Mouse (Mus musculus) midbrain, embryonic 10.5 days (tissue): Measurements from ENCODE around the gene Ccni. TPM values are rescaled to one million over a fixed set of nuclear protein-coding genes. Genes with fewer than 3 reads are reported as not detected.

Experiments used
- DNase-seq: peaks from one replicate; pipeline ENCODE4 v3.0.0-alpha.2; 2017; ENCODE audit warnings: low spot score
- H3K27ac ChIP-seq: fragments of 300-500 bp; sonication (generic); replicated peaks from 2 replicates; pipeline ENCODE4 v1.5.1; 2016; ENCODE audit warnings: mild to moderate bottlenecking
- H3K27me3 ChIP-seq: fragments of 300-500 bp; sonication (generic); 2 replicates; pipeline ENCODE4 v1.6.1; 2016; ENCODE audit warnings: low read depth, mild to moderate bottlenecking; ENCODE audit not compliant: poor library complexity, severe bottlenecking
- H3K36me3 ChIP-seq: fragments of 300-500 bp; sonication (generic); 2 replicates; pipeline ENCODE4 v1.6.1; 2016; ENCODE audit warnings: mild to moderate bottlenecking, moderate library complexity
- H3K4me1 ChIP-seq: fragments of 300-500 bp; sonication (generic); 2 replicates; pipeline ENCODE4 v1.6.1; 2016
- H3K4me3 ChIP-seq: fragments of 300-500 bp; sonication (generic); 2 replicates; pipeline ENCODE4 v1.5.1; 2016; ENCODE audit warnings: mild to moderate bottlenecking, moderate library complexity
- H3K9me3 ChIP-seq: fragments of 300-500 bp; sonication (generic); replicated peaks from 2 replicates; pipeline ENCODE4 v1.6.1; 2016; ENCODE audit warnings: mild to moderate bottlenecking
- WGBS: fragments of 180-500 bp; shearing (Covaris S2); methylation state at CpG from one replicate; pipeline ENCODE4 v1.1.7; 2016; 5-methylcytosine and 5-hydroxymethylcytosine counted together
- polyA plus RNA-seq: library from polyadenylated mRNA; unstranded; fragments of >200 nt; fragmentation: Nextera tagmentation; extraction: Ambion mirVana; gene quantifications from 2 replicates; pipeline ENCODE4 v1.2.1, GENCODE M21; 2016

Gene Ccni
- polyA plus RNA-seq, 1 experiment from 2014 or later: 105 TPM

DNA sequence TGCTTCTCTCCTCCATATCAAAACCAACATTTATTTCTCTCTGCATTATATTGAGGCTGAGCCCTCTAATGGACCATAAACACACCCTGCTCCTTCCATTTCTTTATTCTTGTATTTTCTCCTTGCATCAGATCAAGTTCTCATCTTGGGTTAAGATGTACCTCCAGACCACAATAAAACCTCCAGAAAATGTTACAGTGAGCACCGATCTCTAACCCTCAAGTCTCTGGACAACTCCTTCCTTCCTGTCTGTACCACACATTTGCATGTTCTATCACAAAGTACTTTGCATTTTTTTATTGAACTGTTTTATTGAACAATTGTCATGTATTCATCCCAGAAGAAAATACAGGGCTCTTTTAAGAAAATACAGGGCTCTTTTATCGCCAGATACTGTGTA lies 23.2 kb upstream of the Ccni start:
- WGBS: 95% methylated on average over 2 of the region's 2 CpGs
- H3K4me1 ChIP-seq: no peaks in the 10 kb centered on the region
- H3K27me3 ChIP-seq: no peaks in the 10 kb centered on the region
- no peak overlapping the region for H3K27ac ChIP-seq
- no peaks in the 10 kb centered on the region for H3K9me3 ChIP-seq
- no peak overlapping the region for H3K4me3 ChIP-seq
- no peak for DNase-seq
- no peaks in the 10 kb centered on the region for H3K36me3 ChIP-seq

DNA sequence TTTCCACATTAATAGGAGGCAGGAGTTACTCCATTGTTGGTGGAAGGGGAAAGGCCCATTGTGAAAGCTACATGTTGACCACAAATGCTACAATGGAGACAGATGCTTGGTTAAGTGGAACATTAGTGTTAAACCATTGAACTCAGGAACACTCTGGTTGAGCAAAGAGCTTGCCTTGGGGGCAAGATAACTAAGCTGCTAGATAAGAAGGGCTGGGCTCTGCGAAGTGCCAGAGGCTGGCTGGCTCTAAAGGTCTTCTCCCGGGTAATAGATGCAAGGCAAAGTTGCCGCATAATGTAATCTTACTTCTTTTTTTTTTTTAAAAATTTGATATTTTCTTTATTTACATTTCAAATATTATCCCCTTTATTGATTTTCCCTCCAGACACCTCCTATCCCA lies 20.9 kb upstream of the Ccni start:
- WGBS: 92% methylated on average over 3 of the region's 3 CpGs
- H3K27me3 ChIP-seq: no peaks in the 10 kb centered on the region
- H3K4me1 ChIP-seq: no peaks in the 10 kb centered on the region
- no peak for DNase-seq
- H3K36me3 ChIP-seq: no peaks in the 10 kb centered on the region
- H3K9me3 ChIP-seq: no peaks in the 10 kb centered on the region
- H3K4me3 ChIP-seq: no peak overlapping the region
- H3K27ac ChIP-seq: no peak overlapping the region

DNA sequence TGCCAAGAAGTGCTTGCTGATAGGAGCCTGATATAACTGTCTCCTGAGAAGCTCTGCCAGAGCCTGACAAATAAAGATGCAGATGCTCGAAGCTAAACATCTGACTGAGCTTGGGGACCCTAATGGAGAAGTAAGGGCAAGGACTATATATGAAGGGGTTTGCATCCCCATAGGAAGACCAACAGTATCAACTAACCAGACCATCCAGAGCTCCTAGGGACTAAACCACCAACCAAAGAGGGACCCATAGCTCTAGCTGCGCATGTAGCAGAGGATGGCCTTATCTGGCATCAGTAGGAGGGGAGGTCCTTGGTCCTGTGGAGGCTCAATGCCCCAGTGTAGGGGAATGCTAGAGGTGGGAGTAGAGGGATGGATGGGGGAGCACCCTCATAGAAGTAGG lies 18.3 kb upstream of the Ccni start:
- H3K36me3 ChIP-seq: no peaks in the 10 kb centered on the region
- 77% methylated on average over 2 of the region's 2 CpGs for WGBS
- H3K9me3 ChIP-seq: no peaks in the 10 kb centered on the region
- DNase-seq: no peak
- H3K27ac ChIP-seq: no peak overlapping the region
- no peaks in the 10 kb centered on the region for H3K4me1 ChIP-seq
- H3K27me3 ChIP-seq: no peaks in the 10 kb centered on the region
- H3K4me3 ChIP-seq: no peak overlapping the region

DNA sequence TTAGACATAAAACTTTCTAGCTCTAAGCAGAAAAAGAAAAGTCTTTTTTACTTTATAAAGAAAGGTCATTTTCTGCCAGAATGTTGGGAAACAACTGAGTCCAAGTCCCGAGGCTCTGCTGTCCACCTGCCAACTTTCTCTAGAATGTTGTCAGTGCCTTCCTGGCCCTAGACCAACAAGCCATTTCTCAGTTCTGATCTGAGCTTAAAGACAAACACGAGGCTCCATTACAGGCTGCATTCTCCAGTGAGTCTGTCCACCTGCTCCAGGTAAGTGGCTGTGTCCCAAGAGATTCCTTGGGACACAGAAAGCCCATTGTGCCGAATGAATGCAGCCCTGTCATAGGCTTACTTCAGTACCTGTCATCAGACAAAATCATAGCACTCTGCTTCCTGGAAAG lies 15.4 kb upstream of the Ccni start:
- Histone ChIP-seq H3K4me1 (no peaks in the 10 kb centered on the region), H3K36me3 (no peaks in the 10 kb centered on the region), H3K4me3 (no peak overlapping the region), H3K27me3 (no peaks in the 10 kb centered on the region), H3K27ac (no peak overlapping the region), H3K9me3 (no peaks in the 10 kb centered on the region)
- DNase-seq: no peak
- 79% methylated on average over 3 of the region's 3 CpGs for WGBS

DNA sequence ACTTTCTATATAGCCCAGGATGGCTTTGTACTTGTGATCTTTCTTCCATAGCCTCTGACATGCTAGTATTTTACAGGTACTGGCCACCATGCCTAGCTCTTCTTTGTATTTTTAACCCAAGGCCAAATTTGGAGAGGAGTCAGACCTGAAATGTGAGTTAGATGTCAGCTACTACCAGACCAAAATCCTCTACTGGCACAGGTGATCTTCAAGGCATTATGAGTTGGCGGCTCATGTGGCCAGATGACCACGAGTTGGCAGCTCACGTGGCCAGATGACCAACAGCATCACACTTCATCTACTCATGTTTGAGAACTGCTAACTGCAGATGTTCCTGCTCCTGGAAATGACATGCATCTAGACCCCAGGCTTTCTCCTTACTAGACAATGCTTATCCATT lies 12.1 kb upstream of the Ccni start:
- Histone ChIP-seq H3K4me3 (no peak overlapping the region), H3K36me3 (no peaks in the 10 kb centered on the region), H3K27ac (no peak overlapping the region), H3K4me1 (no peaks in the 10 kb centered on the region), H3K27me3 (no peaks in the 10 kb centered on the region), H3K9me3 (no peaks in the 10 kb centered on the region)
- DNase-seq: no peak
- 92% methylated on average over 3 of the region's 3 CpGs for WGBS

DNA sequence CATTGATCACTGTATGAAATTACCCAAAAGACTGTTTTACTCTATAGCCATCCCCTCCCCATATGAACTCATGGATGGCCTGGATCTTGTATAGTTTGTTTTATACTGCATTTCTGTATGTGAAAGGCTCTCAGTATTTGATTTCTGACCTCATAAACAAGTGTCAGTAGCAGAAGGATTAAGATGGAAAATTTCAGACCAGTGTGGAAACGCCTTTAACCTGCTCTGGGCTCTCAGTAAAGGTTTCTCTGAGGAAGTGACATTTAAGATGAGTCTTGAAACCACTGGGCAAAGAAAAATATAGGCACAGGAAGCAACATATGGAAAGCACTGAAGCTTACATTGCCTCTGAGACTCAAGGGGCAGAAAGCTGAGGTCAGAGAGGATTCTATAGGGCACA lies 1.3 kb upstream of the Ccni start:
- Histone ChIP-seq H3K36me3 (no peaks in the 10 kb centered on the region), H3K4me3 (0 out of 2 replicates have a peak overlapping the region, but pooled peaks have one; percentile 9), H3K27me3 (no peaks in the 10 kb centered on the region), H3K4me1 (peaks cover 35% of the 10 kb centered on the region), H3K9me3 (no peaks in the 10 kb centered on the region), H3K27ac (peak overlapping the region; percentile 98)
- WGBS: 85% methylated on average over 1 of the region's 1 CpGs
- no peak for DNase-seq

DNA sequence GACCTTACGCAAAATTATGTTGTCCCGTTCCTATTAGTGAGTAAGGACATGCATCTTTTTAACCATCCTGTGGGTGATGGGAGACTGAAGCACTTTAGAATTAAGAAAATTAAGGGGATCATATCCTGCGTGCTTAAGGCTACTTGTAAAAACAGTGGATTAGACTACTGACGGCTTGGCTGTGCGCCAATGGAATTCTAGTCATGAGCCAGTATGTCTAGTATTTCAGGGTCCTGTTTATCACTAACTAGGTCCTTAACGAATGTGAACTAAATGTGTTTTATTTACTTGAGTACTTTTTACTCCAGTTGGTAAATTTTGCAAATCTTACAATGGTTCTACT lies 682 bp upstream of the Ccni start:
- WGBS: 16% methylated on average over 6 of the region's 6 CpGs
- Histone ChIP-seq H3K9me3 (no peaks in the 10 kb centered on the region), H3K4me3 (peak overlapping the region; percentile 93), H3K36me3 (peaks cover 4% of the 10 kb centered on the region), H3K27ac (peak overlapping the region; percentile 98), H3K4me1 (peaks cover 35% of the 10 kb centered on the region), H3K27me3 (no peaks in the 10 kb centered on the region)
- no peak for DNase-seq

DNA sequence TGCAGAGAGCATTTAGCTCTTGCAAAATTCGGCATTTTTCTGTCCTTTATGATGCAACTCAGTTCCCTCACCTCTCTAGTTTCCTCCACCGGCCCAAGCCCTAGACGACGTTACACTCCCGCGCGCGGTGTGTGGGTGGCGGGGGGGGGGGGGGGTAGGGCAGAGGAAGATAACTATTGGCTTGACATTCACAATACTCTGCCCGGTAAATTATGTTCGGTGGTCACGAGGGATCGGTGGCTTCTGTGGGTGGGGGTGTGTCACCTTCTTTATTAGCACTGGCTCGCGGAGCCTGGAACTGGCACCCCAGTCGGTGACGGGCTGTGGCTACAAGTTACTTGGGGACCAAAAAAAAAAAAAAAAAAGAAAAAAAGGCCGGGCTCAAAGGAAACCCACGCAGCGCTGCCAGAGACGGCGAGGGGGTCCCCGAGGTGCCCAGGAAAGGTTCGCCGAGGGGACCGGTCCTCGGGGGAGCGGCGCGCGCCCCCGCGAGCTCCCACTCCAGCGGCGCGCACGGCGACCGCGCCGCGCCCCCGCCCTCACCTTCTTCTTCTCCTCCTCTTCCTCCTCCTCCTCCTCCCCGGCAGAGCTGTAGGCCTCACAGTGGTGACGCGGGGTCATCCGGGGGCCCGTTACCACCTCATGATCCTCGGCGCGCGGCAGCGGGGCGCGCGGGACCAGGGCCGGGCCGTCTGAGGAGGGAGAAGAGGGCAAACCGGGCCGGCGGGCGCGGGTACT lies 755 bp downstream of the Ccni start:
- Histone ChIP-seq H3K27ac (peak overlapping the region; percentile 98), H3K27me3 (no peaks in the 10 kb centered on the region), H3K4me3 (peak overlapping the region; percentile 93), H3K4me1 (peaks cover 35% of the 10 kb centered on the region), H3K36me3 (peaks cover 18% of the 10 kb centered on the region), H3K9me3 (no peaks in the 10 kb centered on the region)
- WGBS: under 1% methylated on average over 62 of the region's 63 CpGs
- DNase-seq: peak; percentile 69

DNA sequence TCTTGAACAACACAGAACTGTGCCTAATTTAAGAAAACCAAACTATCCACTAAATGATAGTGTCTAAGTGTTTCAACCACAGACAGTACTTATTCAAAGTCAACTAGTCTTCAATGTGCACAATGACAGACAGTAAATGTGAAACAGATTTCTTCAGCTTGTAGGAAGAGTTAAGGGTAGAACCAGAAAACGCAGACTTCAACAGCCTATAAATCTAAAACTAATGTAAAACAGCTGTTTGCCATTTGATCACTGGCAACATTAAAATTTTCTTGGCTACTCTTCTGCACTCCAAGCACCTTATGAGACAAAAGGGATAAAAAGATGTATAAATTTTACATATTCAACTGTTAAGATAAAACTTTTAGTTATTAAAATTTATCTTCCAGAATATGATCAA lies 5.1 kb downstream of the Ccni start:
- Histone ChIP-seq H3K27me3 (no peaks in the 10 kb centered on the region), H3K4me3 (no peak overlapping the region), H3K27ac (no peak overlapping the region), H3K9me3 (no peaks in the 10 kb centered on the region), H3K4me1 (peaks cover 22% of the 10 kb centered on the region), H3K36me3 (peaks cover 62% of the 10 kb centered on the region)
- no peak for DNase-seq
- WGBS: 89% methylated on average over 1 of the region's 1 CpGs

DNA sequence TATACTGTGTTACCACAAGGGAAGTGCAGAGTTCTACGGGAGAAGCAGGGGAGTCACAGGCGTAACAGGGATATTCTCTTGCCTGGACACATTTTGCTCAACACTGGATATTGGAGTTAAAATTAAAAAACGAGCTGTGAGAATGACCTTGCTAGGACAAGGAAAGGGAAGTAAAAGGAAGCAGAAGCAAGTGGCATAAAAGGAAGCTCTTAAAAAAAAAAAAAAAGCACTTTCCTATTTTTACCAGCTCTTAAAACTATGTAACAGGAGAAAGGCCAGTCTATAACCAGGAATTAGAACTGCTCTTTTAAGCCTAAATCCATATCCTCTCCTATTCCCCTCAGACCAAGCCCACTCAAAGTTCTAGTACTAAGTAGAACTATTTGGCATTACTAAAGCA lies 8.1 kb downstream of the Ccni start:
- no peak overlapping the region for H3K27ac ChIP-seq
- WGBS: 91% methylated on average over 3 of the region's 3 CpGs
- no peak overlapping the region for H3K4me3 ChIP-seq
- H3K9me3 ChIP-seq: no peaks in the 10 kb centered on the region
- no peaks in the 10 kb centered on the region for H3K27me3 ChIP-seq
- peaks cover 4% of the 10 kb centered on the region for H3K4me1 ChIP-seq
- no peak for DNase-seq
- peaks cover 88% of the 10 kb centered on the region for H3K36me3 ChIP-seq

DNA sequence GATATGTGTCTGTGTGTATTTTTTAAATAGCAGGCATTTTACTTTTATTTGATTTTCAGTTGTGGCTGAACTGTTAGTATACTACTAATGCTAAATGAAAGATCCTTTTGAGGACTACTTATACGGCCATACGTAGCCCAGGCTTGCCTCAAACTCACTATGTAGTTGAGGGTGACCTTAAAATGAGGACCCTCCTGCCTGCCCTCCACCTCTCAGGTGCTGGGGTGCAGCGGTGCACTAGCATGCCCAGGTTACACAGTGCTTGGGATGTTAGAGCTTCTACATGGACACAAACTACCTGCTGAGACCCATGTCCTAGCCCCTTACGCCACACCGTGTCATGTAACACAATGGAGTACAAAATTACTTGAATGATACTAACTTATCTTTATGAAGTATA lies 15.9 kb downstream of the Ccni start:
- Histone ChIP-seq H3K4me3 (no peak overlapping the region), H3K9me3 (no peaks in the 10 kb centered on the region), H3K36me3 (peaks cover 88% of the 10 kb centered on the region), H3K4me1 (no peaks in the 10 kb centered on the region), H3K27me3 (no peaks in the 10 kb centered on the region), H3K27ac (no peak overlapping the region)
- WGBS: 95% methylated on average over 5 of the region's 5 CpGs
- no peak for DNase-seq

DNA sequence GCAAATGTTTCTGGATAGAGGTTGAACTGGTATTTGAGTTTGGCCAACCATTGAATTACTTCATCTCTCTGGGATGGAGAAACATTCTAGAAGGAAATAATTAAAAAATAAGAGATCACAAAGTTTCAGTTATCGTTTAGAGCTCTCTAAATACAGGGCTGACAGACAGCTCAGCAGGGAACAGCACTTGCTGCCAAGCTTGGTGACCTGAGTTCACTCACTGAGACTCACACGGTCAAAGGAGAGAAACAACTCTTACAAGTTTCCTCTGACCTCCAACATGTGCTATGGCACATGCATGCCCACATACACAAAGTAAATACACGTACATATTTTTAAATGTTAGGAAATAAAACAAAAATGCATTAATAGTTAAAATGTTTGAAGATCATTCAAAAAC lies 16.7 kb downstream of the Ccni start:
- no peak overlapping the region for H3K27ac ChIP-seq
- H3K27me3 ChIP-seq: no peaks in the 10 kb centered on the region
- 86% methylated on average over 3 of the region's 3 CpGs for WGBS
- H3K4me1 ChIP-seq: no peaks in the 10 kb centered on the region
- H3K36me3 ChIP-seq: peaks cover 90% of the 10 kb centered on the region
- DNase-seq: no peak
- H3K9me3 ChIP-seq: no peaks in the 10 kb centered on the region
- no peak overlapping the region for H3K4me3 ChIP-seq

DNA sequence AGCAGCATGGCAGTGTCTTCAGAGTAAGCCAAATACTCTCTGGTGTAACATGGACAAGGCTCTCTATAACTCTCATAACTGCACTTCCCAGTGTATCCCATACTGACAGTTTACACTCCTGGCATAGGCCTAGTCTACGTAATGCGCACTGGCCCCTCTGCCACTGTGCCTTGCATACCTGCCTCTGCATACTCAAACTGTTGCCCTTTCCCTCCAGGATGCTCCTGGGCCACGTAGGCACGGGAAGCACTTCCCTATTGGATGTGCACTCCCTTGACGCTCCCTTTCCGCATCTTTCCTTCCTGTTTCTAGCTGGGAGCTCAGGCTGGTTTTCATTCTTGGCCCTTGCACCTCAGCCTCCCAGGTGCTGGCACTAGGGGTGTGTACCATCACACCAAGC lies 21.7 kb downstream of the Ccni start:
- Histone ChIP-seq H3K27me3 (no peaks in the 10 kb centered on the region), H3K36me3 (peaks cover 95% of the 10 kb centered on the region), H3K9me3 (no peaks in the 10 kb centered on the region)

DNA sequence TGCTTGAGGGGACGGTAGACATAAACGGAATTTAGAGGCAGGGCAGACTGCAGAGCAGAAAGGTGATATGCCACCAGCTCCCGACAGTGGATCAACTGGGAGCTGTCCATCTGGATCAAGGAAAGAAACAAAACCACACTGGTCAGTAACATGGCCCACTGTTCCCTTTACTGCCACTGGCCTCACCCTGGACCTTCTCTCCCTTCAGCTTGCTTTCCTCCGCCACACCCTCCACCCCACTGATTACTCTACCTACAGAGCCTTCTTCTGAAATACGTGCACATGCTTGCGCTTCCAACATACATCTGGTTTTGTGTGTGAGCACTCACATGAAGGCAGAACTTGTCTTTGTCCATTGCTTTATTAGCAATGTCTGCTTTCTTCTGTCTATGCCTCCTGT lies 23.0 kb downstream of the Ccni start:
- 88% methylated on average over 6 of the region's 6 CpGs for WGBS
- DNase-seq: no peak
- Histone ChIP-seq H3K36me3 (peaks cover 94% of the 10 kb centered on the region), H3K4me3 (no peak overlapping the region), H3K27me3 (no peaks in the 10 kb centered on the region), H3K27ac (no peak overlapping the region), H3K9me3 (no peaks in the 10 kb centered on the region), H3K4me1 (no peaks in the 10 kb centered on the region)

More for the DNA sequence above, 21.7 kb downstream of the Ccni start:
- no peak overlapping the region for H3K4me3 ChIP-seq
- no peaks in the 10 kb centered on the region for H3K4me1 ChIP-seq
- DNase-seq: no peak
- 91% methylated on average over 6 of the region's 6 CpGs for WGBS
- H3K27ac ChIP-seq: no peak overlapping the region
